ENCODE assay signal across 20 mouse cellular contexts in the genomic region with DNA sequence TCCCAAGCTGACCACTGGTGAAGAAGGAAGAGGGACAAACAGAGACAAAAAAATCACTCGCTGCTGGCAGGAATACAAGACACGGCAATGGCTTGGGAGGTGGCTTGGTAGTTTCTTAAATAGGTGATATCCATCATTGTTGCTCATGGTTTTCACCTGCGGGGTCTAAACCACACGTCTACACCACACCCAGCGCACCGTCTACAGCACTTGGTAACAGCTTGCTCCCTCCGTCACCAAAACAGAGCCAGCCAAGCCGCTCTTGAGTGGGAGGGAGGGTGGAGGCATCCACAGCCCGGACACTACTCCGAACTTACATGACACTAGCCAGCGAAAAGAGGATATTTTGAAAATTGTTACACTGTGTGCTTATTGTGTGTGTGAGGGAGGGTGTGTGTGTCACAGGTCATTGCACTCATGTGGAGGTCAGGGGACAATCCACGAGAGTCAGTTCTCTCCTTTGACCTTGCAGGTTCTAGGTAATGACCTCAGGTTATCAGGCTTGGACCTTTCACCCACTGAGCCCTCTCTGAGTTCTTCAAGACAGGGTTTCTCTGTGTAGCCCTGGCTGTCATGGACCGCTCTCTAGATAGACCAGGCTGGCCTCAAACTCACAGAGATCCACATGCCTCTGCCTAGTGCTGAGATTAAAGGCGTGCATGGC.
DNase-seq lines count a peak whose midpoint lies in the region; ATAC-seq and TF ChIP-seq lines count a peak whose summit lies in the region.
"Had no signal": no experiment of that assay in that cellular context is flagged by ENCODE, and none has a peak within 500 bp of the region (broad histone marks: within the 10 kb centered on the region; RNA-seq: fewer than 3 reads in every experiment).

No protein-coding gene starts in this region.

- no peaks in the 10 kb centered on the region for H3K36me3 ChIP-seq in liver, adult 2 months (ENCODE audit: control insufficient read depth, insufficient read depth, low read length)
- no peaks in the 10 kb centered on the region for H3K36me3 ChIP-seq in liver, embryonic 11.5 days (ENCODE audit: control insufficient read depth, insufficient read depth, low read length)
- H3K36me3 ChIP-seq in forebrain, postnatal 0 days (ENCODE audit: insufficient read depth) = no peaks in the 10 kb centered on the region
- H3K36me3 ChIP-seq: embryonic facial prominence, embryonic 12.5 days; forebrain, embryonic 15.5 days; heart, embryonic 13.5 days had no signal

- H3K4me3 ChIP-seq in liver, adult 2 months (ENCODE audit: insufficient read depth, low read depth, low read length) = no peak overlapping the region
- no peak overlapping the region for H3K4me3 ChIP-seq in liver, embryonic 11.5 days (ENCODE audit: low read depth, low read length)
- H3K4me3 ChIP-seq in forebrain, postnatal 0 days (ENCODE audit: low read depth, low read length) = no peak overlapping the region
- H3K4me3 ChIP-seq: embryonic facial prominence, embryonic 12.5 days; forebrain, embryonic 15.5 days; heart, adult 2 months; heart, embryonic 13.5 days had no signal

- no peak for TF ChIP-seq CTCF in liver, adult 2 months (IDR thresholded peaks at IDR 0.05; ENCODE audit: low read depth, low read length)
- no peak for TF ChIP-seq CTCF in forebrain, postnatal 0 days (IDR thresholded peaks at IDR 0.05; ENCODE audit: low read depth)

- no peak for ATAC-seq in CD4-positive, CD25-positive, alpha-beta regulatory T cell, adult 4 months
- no peak for ATAC-seq in liver, embryonic 11.5 days (replicated peaks; ENCODE audit: low FRiP score)
- ATAC-seq in forebrain, postnatal 0 days = no peak
- ATAC-seq: forebrain, embryonic 15.5 days had no signal

- H3K9ac ChIP-seq in liver, adult 2 months (ENCODE audit: low read depth, low read length) = no peak overlapping the region
- no peak overlapping the region for H3K9ac ChIP-seq in liver, embryonic 11.5 days (ENCODE audit: low read depth, low read length)
- no peak overlapping the region for H3K9ac ChIP-seq in forebrain, postnatal 0 days
- H3K9ac ChIP-seq: embryonic facial prominence, embryonic 12.5 days; forebrain, embryonic 15.5 days; heart, embryonic 13.5 days; hindbrain, embryonic 14.5 days had no signal

- peak; percentile 20 for DNase-seq in CD4-positive, CD25-positive, alpha-beta regulatory T cell, adult 2 months (ENCODE audit: low read depth, low spot score)
- peak; percentile 94 for DNase-seq in liver, adult 2 months (ENCODE audit: extremely low read depth, low read depth, low spot score)
- no peak for DNase-seq in liver, embryonic 11.5 days (ENCODE audit: low spot score)
- peak; percentile 75 for DNase-seq in T-cell, adult 2 months (ENCODE audit: low spot score)
- peak; percentile 60 to 70 for DNase-seq in natural killer cell, adult 2 months (ENCODE audit: low spot score in 2 of 2)
- no peak for DNase-seq in forebrain, postnatal 0 days
- DNase-seq: adrenal gland, postnatal 10 days; B cell, adult 2 months; cerebellum, adult 11-12 months; cerebellum, adult 9-10 months; cerebellum, postnatal 25 days; gastrocnemius, postnatal 10 days; heart, adult 2 months; heart, postnatal 4 days had no signal

- no peaks in the 10 kb centered on the region for H3K9me3 ChIP-seq in liver, embryonic 11.5 days (ENCODE audit: control insufficient read depth, low read length)
- no peaks in the 10 kb centered on the region for H3K9me3 ChIP-seq in forebrain, postnatal 0 days (ENCODE audit: low read length)
- H3K9me3 ChIP-seq: embryonic facial prominence, embryonic 12.5 days; forebrain, embryonic 15.5 days; G1E; heart, embryonic 13.5 days had no signal

- H3K4me1 ChIP-seq in liver, adult 2 months (ENCODE audit: control insufficient read depth, insufficient read depth, low read length) = peaks cover 20% of the 10 kb centered on the region
- H3K4me1 ChIP-seq in liver, embryonic 11.5 days (replicated peaks; ENCODE audit: control insufficient read depth, insufficient read depth, low read length) = no peaks in the 10 kb centered on the region
- H3K4me1 ChIP-seq in forebrain, postnatal 0 days (ENCODE audit: insufficient read depth) = no peaks in the 10 kb centered on the region
- H3K4me1 ChIP-seq: embryonic facial prominence, embryonic 12.5 days had no signal

- H3K27ac ChIP-seq in liver, adult 2 months (replicated peaks; ENCODE audit: insufficient read depth, low read depth, low read length) = 0 out of 2 replicates have a peak overlapping the region, but pooled peaks have one; percentile 4
- H3K27ac ChIP-seq in liver, embryonic 11.5 days (ENCODE audit: low read depth, low read length) = no peak overlapping the region
- no peak overlapping the region for H3K27ac ChIP-seq in forebrain, postnatal 0 days (ENCODE audit: low read depth, low read length)
- H3K27ac ChIP-seq: embryonic facial prominence, embryonic 12.5 days; forebrain, embryonic 15.5 days; heart, adult 2 months; heart, embryonic 13.5 days; hindbrain, embryonic 14.5 days had no signal

- WGBS in liver, adult 2 months = 60% methylated on average over 14 of the region's 14 CpGs
- WGBS in liver, embryonic 11.5 days = 90% methylated on average over 14 of the region's 14 CpGs
- 94% methylated on average over 14 of the region's 14 CpGs for WGBS in forebrain, postnatal 0 days

- H3K79me2 ChIP-seq in liver, adult 2 months (ENCODE audit: control insufficient read depth, insufficient read depth, low read length) = peaks cover 7% of the 10 kb centered on the region; the same call in 1 of the 2 replicates

- TF ChIP-seq POLR2A in liver, adult 2 months (IDR thresholded peaks at IDR 0.05; ENCODE audit: extremely low read depth, insufficient read depth, low read length) = no peak

- H3K27me3 ChIP-seq in liver, adult 2 months (ENCODE audit: control insufficient read depth, insufficient read depth, low read length) = no peaks in the 10 kb centered on the region
- H3K27me3 ChIP-seq in liver, embryonic 11.5 days (replicated peaks; ENCODE audit: control insufficient read depth, insufficient read depth, low read length) = no peaks in the 10 kb centered on the region
- H3K27me3 ChIP-seq in forebrain, postnatal 0 days (ENCODE audit: insufficient read depth, low read length) = no peaks in the 10 kb centered on the region
- H3K27me3 ChIP-seq: embryonic facial prominence, embryonic 12.5 days; forebrain, embryonic 15.5 days; heart, embryonic 13.5 days had no signal

- no peak overlapping the region for H3K4me2 ChIP-seq in liver, embryonic 11.5 days
- H3K4me2 ChIP-seq in forebrain, postnatal 0 days (ENCODE audit: low read depth) = no peak overlapping the region
- H3K4me2 ChIP-seq: embryonic facial prominence, embryonic 12.5 days; forebrain, embryonic 15.5 days; heart, embryonic 13.5 days; hindbrain, embryonic 14.5 days had no signal

Comparison
In these comparisons a context has a peak if more than half of its experiments do, and no peak if none do; other contexts are left out.
1. DNase-seq: peak in CD4-positive, CD25-positive, alpha-beta regulatory T cell, adult 2 months (single experiment), liver, adult 2 months (single experiment), T-cell, adult 2 months (single experiment) and natural killer cell, adult 2 months (2 of 2); none in liver, embryonic 11.5 days (single experiment) and forebrain, postnatal 0 days (single experiment).